Mouse (Mus musculus) adrenal gland, adult 8-10 months (tissue): ENCODE results near the gene Sstr3. TPM values are rescaled to one million over a fixed set of nuclear protein-coding genes. Genes with fewer than 3 reads are reported as not detected.
A peak's percentile ranks its signal among the peaks of the same experiment; 100 is the strongest.

Source experiments
- DNase-seq: peaks from one replicate; pipeline ENCODE4 v3.0.0; 2022
- total RNA-seq, 4 experiments: library from RNA; stranded (reverse); gene quantifications; 2 replicates each; pipeline ENCODE4 v1.2.4; 2022

Sstr3 gene
- total RNA-seq = under 1 TPM; 0.31 to 0.91 (median 0.49) TPM

DNA sequence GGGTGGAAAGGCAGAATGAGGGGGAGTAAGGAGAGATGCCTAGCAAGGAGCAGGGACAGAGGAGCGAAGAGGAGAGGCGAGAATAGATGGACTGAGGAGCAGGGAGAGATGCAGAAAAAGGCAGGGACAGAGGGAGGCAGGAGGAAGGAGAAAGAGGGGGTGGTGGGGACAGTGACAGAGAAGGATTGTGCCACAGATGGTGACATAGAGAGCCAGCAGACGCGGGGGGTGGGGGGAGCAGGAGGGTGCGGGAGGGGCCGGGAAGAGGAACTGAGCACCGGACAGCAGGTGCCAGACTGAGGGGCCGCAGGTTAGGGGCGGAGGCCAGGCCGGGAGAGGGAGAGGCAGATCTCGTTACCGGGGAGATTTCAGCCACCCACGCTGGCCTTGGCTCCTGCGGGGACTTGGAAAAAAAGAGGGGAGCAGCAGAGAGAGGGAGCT lies at the start of gene Sstr3:
Gene Sstr3 (minus strand): TSS at position 125 of the 441 bp plus-strand sequence.
- no peak for DNase-seq

DNA sequence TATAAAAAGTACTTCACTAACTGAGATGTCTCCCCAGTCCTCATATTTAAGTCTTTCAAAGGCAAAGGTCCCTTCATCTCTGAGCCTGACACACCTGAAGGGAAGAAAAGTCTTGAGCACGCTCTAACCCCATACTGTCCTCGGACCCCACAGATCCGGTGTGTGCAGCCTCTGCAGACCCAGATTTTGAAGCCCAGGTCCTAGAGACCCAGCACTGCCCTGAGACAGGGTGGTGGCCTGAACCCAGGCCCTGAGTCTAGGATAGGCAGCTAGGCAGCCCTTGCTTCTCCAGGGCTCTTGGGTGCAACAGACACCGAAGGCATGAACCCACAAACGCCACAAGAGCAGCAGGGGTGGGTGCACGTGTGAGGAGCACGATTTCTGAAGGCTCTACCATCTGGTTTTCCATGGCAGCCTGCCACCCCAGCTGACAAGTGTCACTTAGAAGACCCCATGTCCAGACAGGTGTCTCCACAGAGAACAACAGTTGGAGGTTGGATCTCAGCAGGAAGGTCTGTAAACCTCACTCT lies 49.5 kb upstream of the Sstr3 start:
- no peak for DNase-seq

DNA sequence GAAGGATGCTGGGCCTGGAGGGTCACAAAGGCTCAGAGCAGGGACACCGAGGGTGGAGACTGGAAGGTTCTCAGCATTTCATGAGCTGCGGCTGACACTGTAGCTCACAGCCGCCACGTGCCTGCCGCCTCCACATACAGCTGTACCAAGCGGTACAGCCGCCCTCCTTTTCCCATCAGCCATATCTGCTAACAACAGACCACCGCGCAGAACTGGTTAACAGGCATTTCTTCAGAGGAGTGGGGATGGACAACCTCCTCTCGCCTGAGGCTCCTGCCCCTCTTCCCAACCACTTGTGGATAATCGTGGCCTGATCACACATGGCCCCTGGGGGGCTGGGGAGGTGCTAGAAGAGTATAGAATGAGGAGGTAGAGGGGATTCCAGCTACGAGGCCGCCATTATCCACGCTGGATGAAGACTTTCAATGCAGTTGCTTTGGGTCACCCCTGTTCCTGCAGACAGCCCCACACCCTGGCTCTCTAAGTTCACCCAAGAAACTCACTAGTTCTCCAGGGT lies 48.0 kb upstream of the Sstr3 start:
- no peak for DNase-seq

DNA sequence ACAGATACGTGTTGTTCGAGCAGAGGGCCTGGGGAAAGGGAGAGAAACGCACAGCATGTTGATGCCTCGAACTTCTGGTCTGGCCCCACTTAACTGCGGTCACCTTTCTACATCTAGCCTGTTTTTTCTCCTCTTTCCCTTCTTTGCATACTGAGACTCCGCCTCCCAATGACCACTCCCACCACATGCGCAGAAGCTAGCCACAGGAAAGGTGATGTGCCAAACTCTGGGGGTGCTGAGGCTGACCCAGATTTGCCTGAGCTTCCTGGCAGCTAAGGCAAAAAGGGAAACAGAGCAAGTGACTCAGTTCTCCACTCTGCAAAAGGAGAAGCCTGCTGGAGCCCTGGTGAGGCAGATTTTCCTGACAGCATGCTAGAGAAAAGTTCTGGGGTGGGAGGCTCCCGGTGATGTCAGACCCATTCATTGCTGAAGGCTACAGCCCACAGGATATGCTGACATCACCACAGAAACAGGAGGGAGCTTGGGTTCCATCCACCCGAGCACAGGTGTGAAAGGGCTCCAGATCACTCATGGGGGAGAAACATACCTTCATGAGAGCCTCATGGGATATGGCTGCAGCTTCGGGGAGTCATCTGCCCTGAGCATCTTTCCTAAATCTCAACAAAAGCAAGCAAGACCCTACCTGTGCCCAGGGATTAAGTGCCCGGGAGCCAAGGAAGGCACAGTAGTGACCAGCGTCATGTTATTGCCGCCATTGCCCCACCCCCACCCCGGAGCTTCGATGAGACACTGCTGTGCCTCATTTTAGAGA lies 47.4 kb upstream of the Sstr3 start:
- DNase-seq = no peak

DNA sequence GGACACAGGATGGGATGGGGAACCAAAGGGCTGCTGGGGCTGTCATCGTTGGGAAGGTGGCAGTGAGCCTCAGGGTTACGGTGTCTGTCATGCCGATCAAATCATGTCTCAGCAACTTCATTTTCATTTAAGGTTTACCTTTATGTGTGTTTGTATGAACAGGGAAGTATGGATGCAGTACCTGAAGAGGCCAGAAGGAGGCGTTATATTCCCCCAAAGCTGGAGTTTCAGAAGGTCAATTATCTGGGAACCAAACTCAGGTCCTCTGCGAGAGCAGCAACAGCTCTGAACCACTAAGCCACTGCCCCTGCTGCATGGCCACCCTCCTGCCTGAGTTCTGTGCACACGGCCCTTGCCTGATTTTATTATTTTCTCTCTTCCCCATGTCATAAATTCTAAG lies 46.3 kb upstream of the Sstr3 start:
- no peak for DNase-seq

DNA sequence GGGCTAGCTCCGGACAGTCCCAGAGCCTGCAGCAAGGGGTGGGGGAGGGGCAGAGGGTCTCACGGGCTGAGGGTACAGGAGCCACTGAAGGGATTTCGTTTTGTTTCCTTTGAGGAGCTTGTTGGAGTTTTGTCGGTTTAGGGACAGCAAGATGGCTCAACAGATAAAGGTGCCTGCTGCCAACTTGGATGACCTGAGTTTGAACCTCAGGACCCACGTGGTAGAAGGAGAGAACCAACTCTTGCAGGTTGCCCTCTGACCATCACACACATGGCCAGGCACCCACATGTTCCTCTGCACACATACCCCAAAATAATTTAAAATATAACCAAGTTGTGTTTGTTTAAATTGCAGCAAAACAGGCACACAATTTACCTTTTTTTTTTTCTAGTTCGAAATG lies 45.5 kb upstream of the Sstr3 start:
- no peak for DNase-seq

DNA sequence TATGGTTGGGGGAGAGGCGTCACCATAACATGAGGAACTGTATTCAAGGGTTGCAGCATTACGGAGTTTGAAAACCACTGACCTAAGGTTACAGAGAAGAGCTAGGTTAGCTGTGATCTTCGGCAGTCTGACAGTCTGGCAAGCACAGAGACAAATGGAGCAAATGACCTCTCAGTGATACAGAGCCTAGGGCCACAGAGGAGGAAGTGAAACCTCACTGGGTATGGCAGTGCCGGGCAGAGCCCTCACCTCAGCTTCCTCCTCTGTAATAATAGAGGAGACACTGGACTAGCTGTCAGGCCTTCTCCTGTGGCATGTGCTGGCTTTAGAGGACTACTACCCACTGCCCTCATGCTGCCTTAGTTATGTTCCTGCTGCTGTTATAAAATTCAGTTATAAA lies 44.4 kb upstream of the Sstr3 start:
- no peak for DNase-seq

DNA sequence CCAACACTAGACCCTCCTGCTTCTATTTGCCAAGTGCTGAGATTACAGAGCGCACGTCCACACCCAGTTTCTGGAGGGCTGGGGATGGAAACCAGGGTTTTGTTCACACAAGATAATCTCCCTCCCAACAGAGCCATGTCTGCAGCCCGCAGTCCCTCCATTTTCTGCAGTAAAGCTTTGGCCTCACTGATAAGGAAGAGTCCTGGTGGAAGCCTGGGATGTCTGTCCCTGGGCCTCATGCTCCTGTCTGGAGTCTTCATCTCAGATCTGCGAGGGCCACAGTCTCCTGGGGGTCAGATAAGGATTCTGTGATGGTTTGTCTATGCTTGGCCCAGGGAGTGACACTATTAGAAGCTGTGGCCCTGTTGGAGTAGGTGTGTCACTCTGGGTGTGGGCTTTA lies 43.6 kb upstream of the Sstr3 start:
- DNase-seq = no peak

DNA sequence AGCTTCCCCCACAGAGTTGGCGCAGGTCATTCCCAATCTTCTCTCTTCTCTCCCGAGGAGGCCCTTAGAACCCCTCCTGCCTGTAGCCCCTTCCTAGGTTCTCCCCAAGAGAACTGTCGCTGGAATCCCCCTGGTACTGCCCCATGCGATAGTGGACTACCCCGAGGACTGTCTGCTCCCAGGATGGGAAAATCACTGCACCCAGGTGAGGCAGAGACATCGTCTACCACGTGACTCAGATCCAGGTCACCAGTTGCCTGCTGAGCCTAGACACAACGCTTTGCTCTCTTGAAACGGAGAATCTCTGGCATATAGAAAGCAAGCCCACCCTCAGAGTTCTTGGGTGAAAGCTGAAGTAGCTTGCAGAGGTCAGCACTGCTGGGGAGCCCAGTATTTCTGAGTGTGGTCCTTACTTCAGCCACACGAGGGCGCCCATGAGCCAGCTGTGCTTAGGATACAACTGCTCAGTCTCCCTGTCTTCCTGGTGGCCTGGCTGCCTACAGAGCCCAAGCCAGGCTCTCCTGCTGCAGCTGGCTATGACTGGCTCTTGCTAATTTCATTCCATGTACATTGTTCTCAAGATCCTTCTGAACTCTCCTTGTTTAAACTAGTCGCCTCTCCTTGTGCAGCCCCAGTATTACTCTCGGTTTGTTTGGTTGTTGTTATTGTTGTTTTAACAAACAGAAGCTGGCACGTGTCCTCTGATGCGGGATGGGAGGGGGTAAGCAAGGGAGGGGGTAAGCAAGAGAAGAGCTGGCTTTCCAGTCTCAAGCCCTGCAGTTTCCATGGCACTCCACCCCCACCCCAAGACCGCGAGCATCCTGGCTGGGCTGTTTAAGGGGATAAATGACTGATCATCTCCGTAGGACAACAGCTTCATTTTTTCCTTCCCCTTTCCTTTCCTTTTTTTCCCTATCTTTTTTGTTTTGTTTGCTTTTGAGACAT lies 42.8 kb upstream of the Sstr3 start:
- peak; percentile 76 for DNase-seq

DNA sequence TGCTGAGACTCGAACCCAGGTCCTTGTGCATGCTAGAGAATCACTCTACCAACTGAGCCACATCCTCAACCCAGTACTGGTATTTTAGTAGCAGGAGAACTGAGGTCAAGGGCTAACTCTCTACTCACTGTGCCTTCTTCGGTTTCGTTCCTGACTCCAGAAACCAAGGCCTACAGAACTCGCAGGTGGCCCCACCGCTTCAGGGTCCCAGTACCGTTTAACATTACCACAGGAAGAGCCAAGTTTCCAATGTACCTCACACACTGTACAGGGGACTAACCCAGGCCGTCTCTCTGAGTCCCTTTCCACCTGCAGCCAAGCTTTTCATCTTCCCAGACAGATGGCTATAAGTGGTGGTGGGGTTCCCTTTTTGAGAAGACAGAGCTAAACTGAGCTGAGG lies 40.9 kb upstream of the Sstr3 start:
- DNase-seq = no peak

DNA sequence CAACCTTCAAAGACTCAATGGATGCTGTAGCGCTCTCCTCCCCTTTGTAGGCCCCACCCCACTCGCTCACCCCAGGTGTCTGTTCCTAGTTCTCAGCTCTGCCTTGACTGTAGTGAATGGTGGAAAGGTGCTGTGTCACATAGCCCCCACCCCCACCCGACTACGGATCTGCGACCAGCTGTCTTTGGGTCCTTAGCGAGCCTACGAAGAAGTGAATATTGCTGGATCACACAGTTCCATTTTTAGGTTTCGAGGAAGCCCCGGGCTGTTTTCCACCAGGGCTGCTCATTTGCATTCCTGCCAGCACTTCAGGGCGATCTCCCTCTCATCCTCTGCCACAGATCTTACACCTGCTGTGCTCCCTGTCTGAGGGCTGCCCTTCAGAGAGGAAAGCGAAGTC lies 38.9 kb upstream of the Sstr3 start:
- DNase-seq = no peak

DNA sequence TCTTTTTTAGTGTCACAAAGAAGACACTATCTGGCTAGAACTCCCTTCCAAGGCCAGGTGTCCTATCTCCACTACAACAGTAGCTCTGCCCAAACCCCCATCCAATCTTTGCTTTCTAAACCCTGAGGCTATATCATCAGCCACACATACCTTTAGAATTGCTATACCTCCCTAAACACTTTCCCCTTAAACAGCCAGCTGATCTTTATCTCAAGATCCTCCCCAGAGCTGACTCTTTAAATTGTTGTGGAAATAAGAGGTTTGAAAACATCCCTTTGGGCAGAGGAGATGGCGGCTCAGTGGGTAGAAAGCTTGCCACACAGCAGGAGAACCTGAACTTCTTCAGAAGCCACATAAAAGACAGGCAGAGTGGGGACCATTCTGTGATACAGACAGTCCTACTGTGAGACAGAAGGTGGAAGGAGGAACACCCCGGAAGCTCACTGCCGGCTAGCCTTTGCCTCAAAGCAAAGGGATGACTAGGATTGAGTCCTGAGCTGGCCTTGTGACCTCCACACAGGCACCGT lies 31.9 kb upstream of the Sstr3 start:
- DNase-seq = no peak

DNA sequence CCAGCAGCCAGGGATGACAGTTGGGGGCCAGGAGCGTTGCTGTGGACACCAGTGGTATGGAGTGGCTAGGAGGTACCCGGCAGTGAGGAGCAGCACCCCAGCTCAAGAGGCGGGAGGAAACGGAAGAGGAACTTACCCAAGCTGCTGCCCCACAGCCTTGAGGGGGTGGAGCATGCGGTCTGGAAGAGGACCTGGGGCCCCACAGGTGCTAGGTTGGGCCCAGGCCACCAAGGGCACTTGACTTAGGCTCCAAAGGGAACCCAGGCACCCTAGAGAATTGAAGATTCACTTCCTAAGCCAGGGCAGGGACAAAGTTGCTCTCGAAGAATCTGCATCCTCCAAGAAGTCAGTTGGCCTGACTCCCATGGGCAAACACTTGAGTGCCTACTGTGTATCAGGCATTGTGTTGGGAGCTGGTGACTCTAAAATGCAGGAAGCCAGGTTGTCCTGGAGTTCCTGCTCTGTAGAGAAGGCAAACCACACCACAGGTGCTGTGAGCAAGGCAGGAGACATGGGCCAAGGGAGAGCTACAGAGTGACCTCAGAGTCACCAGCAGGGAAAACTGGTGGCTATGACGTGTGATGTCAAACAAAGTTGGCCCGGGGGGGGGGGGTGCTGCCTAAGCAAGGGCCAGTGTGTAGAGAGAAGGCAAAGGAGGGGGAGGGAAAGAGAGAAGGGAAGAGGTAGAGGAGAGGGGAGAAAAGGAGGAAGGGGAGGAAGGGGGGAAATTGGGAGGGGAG lies 28.3 kb upstream of the Sstr3 start, which contains the start of gene Rac2:
Gene Rac2 (minus strand): TSS at position 126 of the 740 bp plus-strand sequence.
- no peak for DNase-seq

DNA sequence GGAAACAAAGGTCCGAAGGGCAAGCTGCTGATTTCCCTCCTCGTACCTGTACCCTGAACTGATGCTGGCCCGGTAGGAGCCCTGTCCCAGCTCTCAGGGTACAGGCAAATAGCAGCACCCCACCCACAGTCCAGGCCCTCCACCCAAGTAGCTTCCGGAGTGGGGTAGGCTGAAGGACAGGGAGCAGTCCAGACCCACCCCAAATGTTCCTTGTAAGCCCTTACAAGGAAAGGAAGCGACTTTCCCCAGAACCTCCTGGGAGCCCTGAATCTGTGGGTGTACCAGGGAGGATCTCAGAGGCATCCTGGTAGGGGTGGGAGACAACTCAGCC lies 27.8 kb upstream of the Sstr3 start:
- no peak for DNase-seq

DNA sequence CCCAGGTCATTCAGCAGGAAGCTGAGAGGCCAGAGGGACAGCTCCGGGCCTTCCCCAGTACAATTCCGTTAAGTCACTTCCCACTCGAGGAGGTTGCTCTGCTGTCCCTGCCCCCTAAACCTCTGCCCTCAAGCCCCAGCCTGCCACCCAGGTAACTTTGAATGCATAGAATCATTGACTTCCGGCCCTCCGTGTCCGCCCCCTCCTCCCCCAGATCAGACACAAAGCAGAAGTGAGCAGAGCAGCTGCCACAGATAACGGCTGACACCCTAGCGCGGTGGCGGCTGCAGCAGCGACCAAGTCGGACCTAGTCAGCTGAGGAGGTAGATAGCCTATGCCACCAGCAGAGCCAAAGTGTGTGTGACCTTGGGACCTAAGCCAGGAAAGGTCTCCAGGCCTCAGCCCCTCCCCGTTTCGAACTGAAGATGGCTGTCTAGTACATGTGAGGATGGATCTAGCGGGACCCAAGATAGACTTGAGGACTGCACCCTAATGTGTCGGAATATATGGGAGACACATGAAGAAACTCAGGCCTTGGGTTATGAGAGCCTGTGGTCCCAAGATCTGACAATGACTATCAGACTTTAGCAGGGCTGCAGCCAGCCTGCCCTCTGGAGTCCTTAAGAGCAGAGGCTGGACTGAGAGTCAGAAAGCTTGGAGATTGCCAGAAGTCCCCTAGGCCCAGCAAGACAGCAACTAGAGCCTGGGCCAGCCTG lies 27.2 kb upstream of the Sstr3 start:
- DNase-seq = no peak

DNA sequence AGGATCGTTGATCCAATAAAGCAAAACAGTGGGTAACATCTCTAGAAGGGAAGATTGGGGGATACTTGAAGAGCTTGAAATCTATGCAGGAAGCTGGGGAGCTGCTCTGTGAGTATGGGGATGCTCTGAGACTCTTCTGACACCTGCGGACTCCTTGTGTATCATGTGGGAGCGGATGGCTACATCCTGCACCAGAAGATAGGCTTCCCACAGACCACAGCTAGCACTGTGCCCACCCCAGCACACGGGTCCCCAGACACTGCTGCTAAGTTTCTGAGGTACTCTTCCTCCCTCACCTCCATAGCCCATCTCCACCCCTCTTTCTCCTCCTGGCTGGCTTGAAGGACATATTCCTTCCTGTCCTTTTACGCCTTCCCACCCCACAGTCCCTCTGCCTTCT lies 25.7 kb upstream of the Sstr3 start:
- DNase-seq = no peak

DNA sequence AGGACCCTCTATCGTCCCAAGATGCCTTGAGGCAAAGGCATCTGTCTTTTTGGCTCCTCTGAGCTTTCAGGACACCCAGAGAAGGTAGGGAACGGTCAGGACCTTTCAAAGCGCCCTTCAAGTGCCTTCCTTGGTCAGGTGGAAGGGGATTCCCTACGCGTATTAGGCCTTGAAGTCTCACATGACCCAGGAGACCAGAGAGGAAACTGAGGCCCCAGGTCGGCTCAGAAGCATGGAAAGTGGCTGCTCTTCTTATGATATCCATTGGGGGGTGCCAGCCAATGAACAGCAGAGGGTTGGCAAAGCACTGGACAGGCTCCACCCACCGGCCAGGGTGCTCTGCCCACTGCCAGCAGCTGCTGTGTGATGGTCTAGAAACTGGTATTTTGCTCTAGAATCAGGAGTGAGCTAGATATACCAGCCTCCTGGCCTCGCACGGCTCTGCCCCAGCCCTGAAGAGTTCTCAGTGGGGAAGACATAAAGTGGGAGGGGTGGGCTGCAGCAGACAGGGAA lies 23.2 kb upstream of the Sstr3 start:
- no peak for DNase-seq

DNA sequence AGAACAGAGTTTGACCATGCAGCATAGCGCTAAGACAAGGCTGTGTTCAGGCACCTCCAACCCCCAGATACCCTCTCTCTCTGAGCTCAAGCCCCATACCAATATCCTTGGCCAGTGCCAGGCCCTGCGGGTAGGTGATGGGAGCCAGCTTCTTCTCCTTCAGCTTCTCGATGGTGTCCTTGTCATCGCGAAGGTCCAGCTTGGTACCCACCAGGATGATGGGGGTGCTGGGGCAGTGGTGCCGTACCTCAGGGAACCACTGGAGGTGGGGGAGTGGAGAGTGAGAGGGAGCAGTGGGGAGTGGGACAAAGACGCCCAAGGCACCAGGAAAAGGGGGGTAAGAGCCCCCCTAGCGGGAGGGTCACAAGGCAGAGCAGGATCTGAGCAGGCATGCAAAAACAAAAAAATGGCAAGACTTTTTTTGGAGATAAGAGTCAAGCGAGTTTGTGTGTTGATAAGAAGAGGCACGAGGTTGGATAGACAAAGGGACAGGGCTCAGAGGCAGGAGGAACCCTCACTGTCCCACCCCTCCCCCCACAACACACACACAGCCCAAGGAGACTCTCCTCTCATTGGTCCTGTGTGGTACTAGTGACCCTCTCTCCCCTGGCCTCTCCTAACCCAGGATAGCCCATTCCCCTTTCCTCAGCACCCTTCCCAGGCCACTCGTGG lies 20.4 kb upstream of the Sstr3 start:
- DNase-seq = no peak

DNA sequence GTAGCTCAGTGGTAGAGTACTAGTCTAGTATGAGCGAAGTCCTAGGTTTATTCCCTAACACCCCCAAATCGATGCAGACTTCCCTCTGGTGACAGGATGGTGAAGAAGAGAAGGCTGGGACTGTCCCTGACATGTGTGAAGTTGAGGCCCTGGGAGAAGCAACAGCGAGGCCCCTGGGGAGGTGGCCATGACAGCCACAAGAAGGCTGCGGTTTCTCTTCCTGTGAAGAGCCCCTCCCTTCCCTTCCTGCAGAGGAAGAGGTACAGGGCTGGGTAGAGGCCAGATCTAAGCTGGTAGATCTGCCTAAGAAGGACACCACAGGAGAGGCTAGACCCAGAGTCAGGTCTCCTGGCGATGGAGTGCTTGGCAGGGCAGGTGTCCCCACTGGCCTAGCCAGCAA lies 19.5 kb upstream of the Sstr3 start:
- DNase-seq = no peak

DNA sequence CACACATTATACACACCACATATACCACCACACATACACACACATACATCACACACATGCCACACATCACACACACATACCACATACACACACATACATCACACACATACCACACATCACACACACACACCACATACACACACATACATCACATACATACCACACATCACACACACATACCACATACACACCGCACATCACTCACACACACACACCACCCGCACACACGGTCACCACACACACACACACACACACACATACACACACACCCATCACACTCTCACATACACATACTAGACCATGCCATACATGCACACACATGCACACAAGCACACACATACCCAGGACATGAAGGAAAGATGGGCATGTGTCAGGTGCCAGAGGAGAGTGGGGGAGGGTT lies 18.9 kb upstream of the Sstr3 start:
- DNase-seq = no peak
